Mouse (Mus musculus) CH12.LX (cell line): Measurements from ENCODE around the gene Gm20547. TPM values are rescaled to one million over a fixed set of nuclear protein-coding genes. Genes with fewer than 3 reads are reported as not detected.

Experiments used
- DNase-seq: peaks from one replicate; pipeline ENCODE4 v3.0.0-alpha.2; 2013; ENCODE audit errors: extremely low read depth
- H3K27ac ChIP-seq: 2 replicates; pipeline ENCODE4 v1.5.1; 2012; ENCODE audit warnings: low read depth, mild to moderate bottlenecking, control low read depth, moderate library complexity; ENCODE audit not compliant: insufficient read depth
- H3K27me3 ChIP-seq: replicated peaks from 2 replicates; pipeline ENCODE3; 2012; ENCODE audit warnings: inconsistent platforms
- H3K36me3 ChIP-seq, 2 experiments: replicated peaks in 1 of 2; 2 replicates each; pipeline versions ENCODE3 to v1.6.1; 2012; ENCODE audit warnings: inconsistent platforms in 1 of 2, low read length in 1 of 2, mild to moderate bottlenecking in 1 of 2, mixed read lengths in 1 of 2, moderate library complexity in 1 of 2; ENCODE audit not compliant: control insufficient read depth in 1 of 2, insufficient read depth in 1 of 2
- H3K4me1 ChIP-seq, 2 experiments: 2 replicates each; pipeline ENCODE4 v1.6.1; 2012; ENCODE audit warnings: inconsistent platforms in 1 of 2, moderate library complexity in 1 of 2; ENCODE audit not compliant: insufficient read depth in 2 of 2, control insufficient read depth in 1 of 2
- H3K4me2 ChIP-seq: 2 replicates; pipeline ENCODE4 v1.6.1; 2012; ENCODE audit warnings: low read depth, mild to moderate bottlenecking, control low read depth; ENCODE audit not compliant: poor library complexity, insufficient read depth, severe bottlenecking
- H3K4me3 ChIP-seq, 3 experiments: fragments of 150-350 bp in 1 of 3; sonication (generic) in 1 of 3; replicated peaks in 1 of 3; 2 replicates each; pipeline versions ENCODE3 to v1.5.1; 2011 to 2012; ENCODE audit warnings: low read depth in 2 of 3, low read length in 2 of 3, mild to moderate bottlenecking in 2 of 3, moderate library complexity in 2 of 3, control low read depth in 1 of 3, improper control_type of control experiment in 1 of 3, inconsistent platforms in 1 of 3, mixed read lengths in 1 of 3; ENCODE audit not compliant: poor library complexity in 1 of 3
- H3K79me2 ChIP-seq: replicated peaks from 2 replicates; pipeline ENCODE4 v1.6.1; 2012; ENCODE audit warnings: mild to moderate bottlenecking, moderate library complexity; ENCODE audit not compliant: control insufficient read depth, poor library complexity, insufficient read depth, severe bottlenecking; ENCODE audit errors: extremely low read depth
- H3K9ac ChIP-seq: 2 replicates; pipeline ENCODE4 v1.6.1; 2012; ENCODE audit warnings: low read depth, mild to moderate bottlenecking, control low read depth, moderate library complexity; ENCODE audit not compliant: insufficient read depth
- H3K9me3 ChIP-seq: replicated peaks from 2 replicates; pipeline ENCODE3; 2012; ENCODE audit warnings: low read length, inconsistent platforms, mixed read lengths
- CHD1 ChIP-seq: IDR thresholded peaks from 2 replicates; pipeline ENCODE4 v1.6.1; 2012; ENCODE audit warnings: low read depth, low read length, improper control_type of control experiment, inconsistent platforms
- E2F4 ChIP-seq: IDR thresholded peaks from 2 replicates; pipeline ENCODE4 v1.6.1; 2011; ENCODE audit warnings: low read depth, low read length, improper control_type of control experiment; ENCODE audit not compliant: insufficient replicate concordance
- EP300 ChIP-seq: IDR thresholded peaks from 2 replicates; pipeline ENCODE4 v1.6.1; 2011; ENCODE audit warnings: low read length, improper control_type of control experiment
- ETS1 ChIP-seq: conservative IDR thresholded peaks from 2 replicates; pipeline ENCODE4 v1.6.1; 2012; ENCODE audit warnings: low read depth, mild to moderate bottlenecking, inconsistent platforms, low read length, improper control_type of control experiment, moderate library complexity
- GABPA ChIP-seq: IDR thresholded peaks from 2 replicates; pipeline ENCODE4 v1.6.1; 2012; ENCODE audit warnings: low read depth, low read length, improper control_type of control experiment, inconsistent platforms; ENCODE audit not compliant: insufficient replicate concordance
- HCFC1 ChIP-seq: IDR thresholded peaks from 2 replicates; pipeline ENCODE4 v1.6.1; 2012; ENCODE audit warnings: low read depth, mild to moderate bottlenecking, inconsistent platforms, low read length, improper control_type of control experiment
- JUND ChIP-seq: conservative IDR thresholded peaks from 2 replicates; pipeline ENCODE4 v1.6.1; 2011; ENCODE audit warnings: low read depth, low read length, improper control_type of control experiment
- MAFK ChIP-seq: IDR thresholded peaks from 2 replicates; pipeline ENCODE4 v1.6.1; 2011; ENCODE audit warnings: low read length, improper control_type of control experiment; ENCODE audit not compliant: insufficient replicate concordance
- MAZ ChIP-seq: IDR thresholded peaks from 2 replicates; pipeline ENCODE4 v1.6.1; 2012; ENCODE audit warnings: low read depth, mild to moderate bottlenecking, inconsistent platforms, low read length, improper control_type of control experiment, moderate library complexity
- MXI1 ChIP-seq: IDR thresholded peaks from 2 replicates; pipeline ENCODE4 v1.6.1; 2011; ENCODE audit warnings: mild to moderate bottlenecking, low read depth, low read length, improper control_type of control experiment
- MYC ChIP-seq: IDR thresholded peaks from 2 replicates; pipeline ENCODE4 v1.6.1; 2011; ENCODE audit warnings: low read depth, mild to moderate bottlenecking, improper control_type of control experiment, low read length
- NELFE ChIP-seq: IDR thresholded peaks from 2 replicates; pipeline ENCODE4 v1.6.1; 2011; ENCODE audit warnings: low read depth, low read length, improper control_type of control experiment
- NRF1 ChIP-seq: IDR thresholded peaks from 2 replicates; pipeline ENCODE4 v1.6.1; 2014; ENCODE audit warnings: low read depth, mild to moderate bottlenecking, inconsistent platforms, low read length, improper control_type of control experiment, moderate library complexity
- POLR2A ChIP-seq: IDR thresholded peaks from 2 replicates; pipeline ENCODE4 v1.6.1; 2011; ENCODE audit warnings: low read depth, mild to moderate bottlenecking, improper control_type of control experiment, low read length
- RCOR1 ChIP-seq: conservative IDR thresholded peaks from 2 replicates; pipeline ENCODE4 v1.6.1; 2012; ENCODE audit warnings: low read depth, mild to moderate bottlenecking, inconsistent platforms, low read length, improper control_type of control experiment
- SIN3A ChIP-seq: IDR thresholded peaks from 2 replicates; pipeline ENCODE4 v1.6.1; 2012; ENCODE audit warnings: low read length, improper control_type of control experiment, inconsistent platforms
- TBP ChIP-seq: conservative IDR thresholded peaks from 2 replicates; pipeline ENCODE4 v1.6.1; 2011; ENCODE audit warnings: low read depth, low read length, improper control_type of control experiment
- TCF12 ChIP-seq: IDR thresholded peaks from 2 replicates; pipeline ENCODE4 v1.6.1; 2014; ENCODE audit warnings: low read depth, mild to moderate bottlenecking, inconsistent platforms, low read length, improper control_type of control experiment
- USF1 ChIP-seq: IDR thresholded peaks from 2 replicates; pipeline ENCODE4 v1.6.1; 2014; ENCODE audit warnings: low read depth, mild to moderate bottlenecking, inconsistent platforms, low read length, improper control_type of control experiment
- USF2 ChIP-seq: conservative IDR thresholded peaks from 2 replicates; pipeline ENCODE4 v1.6.1; 2011; ENCODE audit warnings: low read depth, low read length, improper control_type of control experiment
- ZC3H11A ChIP-seq: IDR thresholded peaks from 2 replicates; pipeline ENCODE4 v1.6.1; 2012; ENCODE audit warnings: low read depth, mild to moderate bottlenecking, inconsistent platforms, low read length, improper control_type of control experiment
- ZKSCAN1 ChIP-seq: IDR thresholded peaks from 2 replicates; pipeline ENCODE4 v1.6.1; 2012; ENCODE audit warnings: low read depth, inconsistent platforms, low read length, improper control_type of control experiment, borderline replicate concordance
- ZMIZ1 ChIP-seq: IDR thresholded peaks from 2 replicates; pipeline ENCODE4 v1.6.1; 2012; ENCODE audit warnings: low read depth, mild to moderate bottlenecking, inconsistent platforms, low read length, improper control_type of control experiment
- ZNF384 ChIP-seq: IDR thresholded peaks from 2 replicates; pipeline ENCODE4 v1.6.1; 2012; ENCODE audit warnings: low read depth, low read length, improper control_type of control experiment, inconsistent platforms
- dilution Hi-C: fragments of 300-500 bp; cut with MboI; formaldehyde crosslinking; loops from 2 replicates; pipeline ENCODE4 v1.14.3; 2020; ENCODE audit warnings: low sequenced_read_pairs; ENCODE audit not compliant: extremely low pct_unique_long_range_greater_than_20kb, extremely low pct_ligation_motif_present
- in situ Hi-C: fragments of 300-500 bp; cut with MboI; formaldehyde crosslinking; loops from 3 replicates; pipeline ENCODE4 v1.14.3; 2019; ENCODE audit warnings: low sequenced_read_pairs, low pct_ligation_motif_present, low pct_unique_long_range_greater_than_20kb, mixed read lengths
- polyA plus RNA-seq: library from polyadenylated mRNA; unstranded; fragments of >175 nt; gene quantifications from 2 replicates; pipeline ENCODE4 v1.2.1, GENCODE M21; 2012; ENCODE audit warnings: low read depth; ENCODE audit not compliant: insufficient read length
- total RNA-seq, 2 experiments: library from RNA; depleted of rRNA; stranded (reverse); fragments of 300-350 nt in 1 of 2; fragments of >200 nt in 1 of 2; gene quantifications; 2 replicates each; pipeline ENCODE4 v1.2.3; 2012 to 2014

Gene Gm20547
- total and polyA plus RNA-seq, 3 experiments: not detected

DNA sequence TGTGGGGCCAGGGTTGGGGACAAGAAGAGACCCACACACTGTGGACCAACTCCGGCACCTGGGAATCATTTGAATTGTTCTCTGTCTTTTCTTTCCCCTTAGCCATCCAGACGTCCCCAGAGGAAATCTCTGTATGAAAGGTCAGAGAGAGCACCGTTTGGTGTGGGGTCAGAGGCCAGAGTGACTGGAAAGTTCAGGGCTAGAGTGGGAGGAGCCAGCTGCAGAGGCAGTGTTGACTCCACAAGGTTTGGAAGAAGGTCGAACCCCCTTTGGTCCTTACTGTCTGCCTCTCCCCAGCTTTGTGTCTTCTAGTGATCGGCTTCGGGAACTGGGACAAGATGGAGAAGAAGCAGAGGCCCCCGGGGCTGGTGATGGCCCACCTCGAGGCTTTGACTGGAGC, 28.3 kb downstream of the Gm20547 start:
- Histone ChIP-seq H3K9ac (no peak overlapping the region), H3K36me3 (peaks cover 48 to 70% of the 10 kb centered on the region in 2 experiments), H3K4me1 (peaks cover 2 to 35% of the 10 kb centered on the region in 2 experiments), H3K79me2 (peaks cover 20% of the 10 kb centered on the region), H3K4me2 (no peak overlapping the region), H3K27ac (no peak overlapping the region), H3K9me3 (no peaks in the 10 kb centered on the region), H3K27me3 (no peaks in the 10 kb centered on the region), H3K4me3 (no peak overlapping the region)
- in situ Hi-C loops (no loop called here), dilution Hi-C loops (no loop called here)
- TF ChIP-seq MXI1: no peak
- no peak for TF ChIP-seq E2F4
- no peak for TF ChIP-seq TCF12
- no peak for TF ChIP-seq EP300
- no peak for TF ChIP-seq NELFE
- no peak for TF ChIP-seq MAZ
- no peak for TF ChIP-seq ETS1
- no peak for TF ChIP-seq USF2
- no peak for TF ChIP-seq SIN3A
- TF ChIP-seq ZMIZ1: no peak
- TF ChIP-seq NRF1: no peak
- DNase-seq: no peak

- Histone ChIP-seq H3K4me1 (peaks cover 2 to 27% of the 10 kb centered on the region in 2 experiments), H3K36me3 (peaks cover 55 to 68% of the 10 kb centered on the region in 2 experiments), H3K4me3 (peak overlapping the region; percentile 75 to 92 (median 86)), H3K27me3 (no peaks in the 10 kb centered on the region), H3K4me2 (peak overlapping the region; percentile 57), H3K9me3 (no peaks in the 10 kb centered on the region), H3K27ac (peak overlapping the region; percentile 12; the same call in 1 of the 2 replicates), H3K79me2 (peaks cover 20% of the 10 kb centered on the region), H3K9ac (peak overlapping the region; percentile 81)
- in situ Hi-C loops (no loop called here), dilution Hi-C loops (no loop called here)
- TF ChIP-seq GABPA: no peak
- TF ChIP-seq POLR2A: no peak
- TF ChIP-seq MYC: no peak
- no peak; the same call in 1 of the 2 replicates for TF ChIP-seq NELFE
- peak; percentile 13; the same call in 1 of the 2 replicates for TF ChIP-seq SIN3A
- TF ChIP-seq MAFK: no peak
- no peak for TF ChIP-seq USF1
- no peak for TF ChIP-seq ZNF384
- TF ChIP-seq E2F4: 0 out of 2 replicates have a peak, but pooled peaks have one; percentile 7
- TF ChIP-seq MAZ: no peak; the same call in 1 of the 2 replicates
- no peak for TF ChIP-seq HCFC1
- no peak for TF ChIP-seq CHD1
- no peak for TF ChIP-seq EP300
- peak; percentile 18; the same call in 1 of the 2 replicates for TF ChIP-seq MXI1
- TF ChIP-seq JUND: no peak
- TF ChIP-seq TBP: no peak
- TF ChIP-seq NRF1: no peak
- no peak for TF ChIP-seq ZKSCAN1
- no peak for TF ChIP-seq ZC3H11A
- no peak for TF ChIP-seq RCOR1
- DNase-seq: peak; percentile 18
These were observed 31.2 kb downstream of the Gm20547 start for GRCm38 (mm10) chr17:34850517-34851125.
